In genomic region chr4:34391499-34391898, GRCm38 (mm10) we compare ENCODE assay signal across 14 mouse cellular contexts.
A peak's percentile ranks its signal among the peaks of the same experiment; 100 is the strongest.
DNase-seq lines count a peak whose midpoint lies in the region; ATAC-seq and TF ChIP-seq lines count a peak whose summit lies in the region.
"Had no signal": no experiment of that assay in that cellular context is flagged by ENCODE, and none has a peak within 500 bp of the region (broad histone marks: within the 10 kb centered on the region; RNA-seq: fewer than 3 reads in every experiment).

No protein-coding gene starts in this region.

- ATAC-seq in hindbrain, embryonic 11.5 days (ENCODE audit: low FRiP score) = no peak

- no peaks in the 10 kb centered on the region for H3K4me1 ChIP-seq in hindbrain, embryonic 11.5 days (replicated peaks; ENCODE audit: control insufficient read depth, insufficient read depth, low read length)
- peaks cover 3% of the 10 kb centered on the region; the same call in 1 of the 2 replicates for H3K4me1 ChIP-seq in hindbrain, embryonic 10.5 days (replicated peaks)
- H3K4me1 ChIP-seq: embryonic facial prominence, embryonic 15.5 days; limb, embryonic 12.5 days; stomach, embryonic 15.5 days had no signal

- 94% methylated on average over 5 of the region's 5 CpGs for WGBS in hindbrain, embryonic 11.5 days
- 92% methylated on average over 5 of the region's 5 CpGs for WGBS in hindbrain, embryonic 10.5 days

- H3K27ac ChIP-seq in hindbrain, embryonic 11.5 days (ENCODE audit: low read depth, low read length) = no peak overlapping the region
- no peak overlapping the region for H3K27ac ChIP-seq in hindbrain, embryonic 10.5 days
- H3K27ac ChIP-seq: embryonic facial prominence, embryonic 15.5 days; limb, embryonic 12.5 days; stomach, embryonic 15.5 days had no signal

- DNase-seq in hindbrain, embryonic 11.5 days (ENCODE audit: low spot score) = peak; percentile 39
- DNase-seq in hindbrain, embryonic 10.5 days (ENCODE audit: low spot score) = no peak
- DNase-seq in right cerebral cortex, postnatal 4 days = peak; percentile 44
- DNase-seq in right cerebral cortex, postnatal 25 days = no peak
- DNase-seq in brain, embryonic 14.5 days (ENCODE audit: low read depth) = peak; percentile 3
- peak; percentile 2 for DNase-seq in splenic B cell, adult 2 months (ENCODE audit: low read depth, low spot score)
- DNase-seq in lung, postnatal 4 days = no peak
- no peak for DNase-seq in adrenal gland, adult (ENCODE audit: inconsistent age in 2 of 2, low spot score in 1 of 2)
- DNase-seq: gastrocnemius, postnatal 14 days; heart, postnatal 10 days; kidney, postnatal 25 days had no signal

- H3K9me3 ChIP-seq in hindbrain, embryonic 11.5 days (ENCODE audit: control insufficient read depth, low read length) = no peaks in the 10 kb centered on the region
- peaks cover 6% of the 10 kb centered on the region; the same call in 1 of the 2 replicates for H3K9me3 ChIP-seq in hindbrain, embryonic 10.5 days
- H3K9me3 ChIP-seq: embryonic facial prominence, embryonic 15.5 days; stomach, embryonic 15.5 days had no signal

- H3K9ac ChIP-seq in hindbrain, embryonic 11.5 days (ENCODE audit: low read depth, low read length) = no peak overlapping the region
- H3K9ac ChIP-seq: embryonic facial prominence, embryonic 15.5 days; limb, embryonic 12.5 days; stomach, embryonic 15.5 days had no signal

- TF ChIP-seq CTCF in brain, embryonic 14.5 days (IDR thresholded peaks at IDR 0.05; ENCODE audit: borderline replicate concordance, extremely low read depth, insufficient read depth, insufficient read length) = peak; percentile 46; the same call in 1 of the 2 replicates

- TF ChIP-seq POLR2A in brain, embryonic 14.5 days (IDR thresholded peaks at IDR 0.05; ENCODE audit: borderline replicate concordance, extremely low read depth, insufficient read depth, insufficient read length, poor library complexity, severe bottlenecking) = no peak

- H3K4me2 ChIP-seq in hindbrain, embryonic 11.5 days (replicated peaks; ENCODE audit: low read depth, low read length) = no peak overlapping the region
- H3K4me2 ChIP-seq: embryonic facial prominence, embryonic 15.5 days; limb, embryonic 12.5 days; stomach, embryonic 15.5 days had no signal

- no peaks in the 10 kb centered on the region for H3K27me3 ChIP-seq in hindbrain, embryonic 11.5 days (ENCODE audit: control insufficient read depth, insufficient read depth, low read length)
- no peaks in the 10 kb centered on the region for H3K27me3 ChIP-seq in hindbrain, embryonic 10.5 days (ENCODE audit: insufficient read depth, poor library complexity, severe bottlenecking)
- H3K27me3 ChIP-seq in splenic B cell, adult 2 months (ENCODE audit: control insufficient read depth, insufficient read depth, low read length, poor library complexity, severe bottlenecking) = no peaks in the 10 kb centered on the region
- H3K27me3 ChIP-seq: embryonic facial prominence, embryonic 15.5 days; limb, embryonic 12.5 days; stomach, embryonic 15.5 days had no signal

- H3K36me3 ChIP-seq in hindbrain, embryonic 11.5 days (ENCODE audit: control insufficient read depth, insufficient read depth, low read length) = no peaks in the 10 kb centered on the region
- H3K36me3 ChIP-seq in hindbrain, embryonic 10.5 days = no peaks in the 10 kb centered on the region
- no peaks in the 10 kb centered on the region for H3K36me3 ChIP-seq in splenic B cell, adult 2 months (ENCODE audit: control insufficient read depth, insufficient read depth, low read length, poor library complexity, severe bottlenecking)
- H3K36me3 ChIP-seq: embryonic facial prominence, embryonic 15.5 days; limb, embryonic 12.5 days; stomach, embryonic 15.5 days had no signal

- H3K4me3 ChIP-seq in hindbrain, embryonic 11.5 days (ENCODE audit: low read depth, low read length) = no peak overlapping the region
- H3K4me3 ChIP-seq in hindbrain, embryonic 10.5 days = no peak overlapping the region
- H3K4me3 ChIP-seq: embryonic facial prominence, embryonic 15.5 days; limb, embryonic 12.5 days; stomach, embryonic 15.5 days had no signal

Comparison
In these comparisons a context has a peak if more than half of its experiments do, and no peak if none do; other contexts are left out.
1. DNase-seq: peak in hindbrain, embryonic 11.5 days (single experiment), right cerebral cortex, postnatal 4 days (single experiment), brain, embryonic 14.5 days (single experiment) and splenic B cell, adult 2 months (single experiment); none in hindbrain, embryonic 10.5 days (single experiment), right cerebral cortex, postnatal 25 days (single experiment), lung, postnatal 4 days (0 of 2) and adrenal gland, adult (0 of 2).